Mouse (Mus musculus) liver, embryonic 14.5 days (tissue): Measurements from ENCODE around the gene Pde4d.

ENCODE experiments used
- CTCF ChIP-seq: IDR thresholded peaks from 2 replicates; pipeline ENCODE4 v1.5.1; 2016; ENCODE audit warnings: antibody characterized with exemption, low read depth, control low read depth
- EP300 ChIP-seq: IDR thresholded peaks from 2 replicates; pipeline ENCODE4 v1.6.1; 2016; ENCODE audit warnings: antibody characterized with exemption, low read depth

GRCm38 (mm10) chr13:108677056-108677455, 227.3 kb downstream of the Pde4d start:
- TF ChIP-seq CTCF = no peak
- no peak for TF ChIP-seq EP300
